Mouse (Mus musculus): ENCODE results near the gene Krtap3-3. TPM values are rescaled to one million over a fixed set of nuclear protein-coding genes. Genes with fewer than 3 reads are reported as not detected.
"Not testable (repeated sequence)": the region's sequence is repeated elsewhere in the genome, so short reads cannot be mapped to it uniquely, and the experiment has no call there.

The Krtap3-3 gene
- not detected in 2 replicates for polyA plus RNA-seq (2016; fragmentation: Nextera tagmentation; extraction: Ambion mirVana)

- Histone ChIP-seq H3K27me3 (ENCODE audit: low read depth, poor library complexity, severe bottlenecking) (no peaks in the 10 kb centered on the region), H3K36me3 (no peaks in the 10 kb centered on the region), H3K27ac (no peak within 1 kb of the TSS), H3K4me1 (no peaks in the 10 kb centered on the region), H3K9me3 (replicated peaks) (no peaks in the 10 kb centered on the region), H3K4me3 (no peak within 1 kb of the TSS)
- no peak for DNase-seq (ENCODE audit: low spot score)
- 60% methylated on average over 4 of the region's 4 CpGs for WGBS
Observed at GRCm38 (mm10) chr11:99550765-99551164, at the start of gene Krtap3-3. Gene Krtap3-3, minus strand, starts transcription at chr11:99550865.

GRCm38 (mm10) chr11:99597742-99598141, 47.1 kb upstream of the Krtap3-3 start, which contains the start of gene Krtap9-3:
Gene Krtap9-3, minus strand, starts transcription at chr11:99598105.
- not testable (repeated sequence) for H3K27me3 ChIP-seq (ENCODE audit: low read depth, poor library complexity, severe bottlenecking); H3K36me3 ChIP-seq; H3K4me3 ChIP-seq; H3K27ac ChIP-seq; H3K9me3 ChIP-seq (replicated peaks); H3K4me1 ChIP-seq; DNase-seq (ENCODE audit: low spot score)
- 80% methylated on average over 6 of the region's 6 CpGs for WGBS

- Histone ChIP-seq H3K27ac (no peak within 1 kb of the TSS), H3K4me3 (no peak within 1 kb of the TSS), H3K27me3 (ENCODE audit: low read depth, poor library complexity, severe bottlenecking) (no peaks in the 10 kb centered on the region), H3K36me3 (no peaks in the 10 kb centered on the region), H3K9me3 (replicated peaks) (no peaks in the 10 kb centered on the region), H3K4me1 (no peaks in the 10 kb centered on the region)
- DNase-seq (ENCODE audit: low spot score) = no peak
- 87% methylated on average over 6 of the region's 6 CpGs for WGBS
Observed at GRCm38 (mm10) chr11:99590981-99591380, 40.3 kb upstream of the Krtap3-3 start, which contains the start of gene Krtap1-3. Gene Krtap1-3, minus strand, starts transcription at chr11:99591339.

GRCm38 (mm10) chr11:99585096-99585495, 34.4 kb upstream of the Krtap3-3 start:
- DNase-seq (ENCODE audit: low spot score) = no peak
- no peaks in the 10 kb centered on the region for H3K36me3 ChIP-seq
- no peak overlapping the region for H3K4me3 ChIP-seq
- 95% methylated on average over 7 of the region's 7 CpGs for WGBS
- no peaks in the 10 kb centered on the region for H3K4me1 ChIP-seq
- H3K27me3 ChIP-seq (ENCODE audit: low read depth, poor library complexity, severe bottlenecking) = no peaks in the 10 kb centered on the region
- no peak overlapping the region for H3K27ac ChIP-seq
- no peaks in the 10 kb centered on the region for H3K9me3 ChIP-seq (replicated peaks)

- 75% methylated on average over 5 of the region's 5 CpGs for WGBS
Observed at GRCm38 (mm10) chr11:99583245-99583704, 32.6 kb upstream of the Krtap3-3 start, which contains the start of gene Krtap1-4. Gene Krtap1-4, minus strand, starts transcription at chr11:99583654.

GRCm38 (mm10) chr11:99581564-99581963, 30.9 kb upstream of the Krtap3-3 start:
- no peaks in the 10 kb centered on the region for H3K36me3 ChIP-seq
- no peaks in the 10 kb centered on the region for H3K9me3 ChIP-seq (replicated peaks)
- whole genome bisulfite sequencing = 88% methylated on average over 6 of the region's 6 CpGs
- no peaks in the 10 kb centered on the region for H3K27me3 ChIP-seq (ENCODE audit: low read depth, poor library complexity, severe bottlenecking)
- H3K4me3 ChIP-seq = no peak overlapping the region
- no peak overlapping the region for H3K27ac ChIP-seq
- DNase-seq (ENCODE audit: low spot score) = no peak
- H3K4me1 ChIP-seq = no peaks in the 10 kb centered on the region

More at GRCm38 (mm10) chr11:99583245-99583704, 32.6 kb upstream of the Krtap3-3 start, which contains the start of gene Krtap1-4:
- Histone ChIP-seq H3K27me3 (ENCODE audit: low read depth, poor library complexity, severe bottlenecking) (no peaks in the 10 kb centered on the region), H3K4me1 (no peaks in the 10 kb centered on the region), H3K9me3 (replicated peaks) (no peaks in the 10 kb centered on the region), H3K27ac (no peak within 1 kb of the TSS), H3K36me3 (no peaks in the 10 kb centered on the region), H3K4me3 (no peak within 1 kb of the TSS)
- no peak for DNase-seq (ENCODE audit: low spot score)

- H3K4me3 ChIP-seq = no peak overlapping the region
- WGBS = 95% methylated on average over 5 of the region's 5 CpGs
- no peaks in the 10 kb centered on the region for H3K27me3 ChIP-seq (ENCODE audit: low read depth, poor library complexity, severe bottlenecking)
- H3K9me3 ChIP-seq (replicated peaks) = no peaks in the 10 kb centered on the region
- H3K27ac ChIP-seq = no peak overlapping the region
- DNase-seq (ENCODE audit: low spot score) = no peak
- no peaks in the 10 kb centered on the region for H3K4me1 ChIP-seq
- no peaks in the 10 kb centered on the region for H3K36me3 ChIP-seq
Observed at GRCm38 (mm10) chr11:99581051-99581450, 30.4 kb upstream of the Krtap3-3 start.

- DNase-seq (ENCODE audit: low spot score) = no peak
- no peak within 1 kb of the TSS for H3K4me3 ChIP-seq
- no peaks in the 10 kb centered on the region for H3K27me3 ChIP-seq (ENCODE audit: low read depth, poor library complexity, severe bottlenecking)
- no peaks in the 10 kb centered on the region for H3K4me1 ChIP-seq
- WGBS = 89% methylated on average over 6 of the region's 6 CpGs
- H3K27ac ChIP-seq = no peak within 1 kb of the TSS
- H3K36me3 ChIP-seq = no peaks in the 10 kb centered on the region
- no peaks in the 10 kb centered on the region for H3K9me3 ChIP-seq (replicated peaks)
Observed at GRCm38 (mm10) chr11:99580636-99581035, 30.0 kb upstream of the Krtap3-3 start, which contains the start of gene Krtap1-5. Gene Krtap1-5, minus strand, starts transcription at chr11:99581016.

GRCm38 (mm10) chr11:99574106-99574505, 23.4 kb upstream of the Krtap3-3 start:
- Histone ChIP-seq H3K36me3 (no peaks in the 10 kb centered on the region), H3K27me3 (ENCODE audit: low read depth, poor library complexity, severe bottlenecking) (no peaks in the 10 kb centered on the region), H3K4me3 (no peak overlapping the region), H3K4me1 (no peaks in the 10 kb centered on the region), H3K27ac (no peak overlapping the region; the same call in 1 of the 2 replicates), H3K9me3 (replicated peaks) (no peaks in the 10 kb centered on the region)
- DNase-seq (ENCODE audit: low spot score) = peak; percentile 81
- 7% methylated on average over 7 of the region's 7 CpGs for WGBS

- Histone ChIP-seq H3K9me3 (replicated peaks) (no peaks in the 10 kb centered on the region), H3K4me3 (no peak overlapping the region), H3K4me1 (no peaks in the 10 kb centered on the region), H3K36me3 (no peaks in the 10 kb centered on the region), H3K27ac (no peak overlapping the region), H3K27me3 (ENCODE audit: low read depth, poor library complexity, severe bottlenecking) (no peaks in the 10 kb centered on the region)
- no peak for DNase-seq (ENCODE audit: low spot score)
- 77% methylated on average over 4 of the region's 4 CpGs for WGBS
Observed at GRCm38 (mm10) chr11:99573164-99573563, 22.5 kb upstream of the Krtap3-3 start.

GRCm38 (mm10) chr11:99566530-99566929, 15.9 kb upstream of the Krtap3-3 start, which contains the start of gene Krtap3-1:
Gene Krtap3-1, minus strand, starts transcription at chr11:99566630.
- Histone ChIP-seq H3K27me3 (ENCODE audit: low read depth, poor library complexity, severe bottlenecking) (no peaks in the 10 kb centered on the region), H3K27ac (no peak within 1 kb of the TSS), H3K4me3 (no peak within 1 kb of the TSS), H3K9me3 (replicated peaks) (no peaks in the 10 kb centered on the region), H3K36me3 (no peaks in the 10 kb centered on the region), H3K4me1 (no peaks in the 10 kb centered on the region)
- DNase-seq (ENCODE audit: low spot score) = no peak
- 85% methylated on average over 7 of the region's 7 CpGs for WGBS

- no peak for DNase-seq (ENCODE audit: low spot score)
- Histone ChIP-seq H3K27me3 (ENCODE audit: low read depth, poor library complexity, severe bottlenecking) (no peaks in the 10 kb centered on the region), H3K27ac (no peak overlapping the region), H3K36me3 (no peaks in the 10 kb centered on the region), H3K4me1 (no peaks in the 10 kb centered on the region), H3K4me3 (no peak overlapping the region), H3K9me3 (replicated peaks) (no peaks in the 10 kb centered on the region)
- WGBS = 85% methylated on average over 6 of the region's 6 CpGs
Observed at GRCm38 (mm10) chr11:99562580-99562979, 11.9 kb upstream of the Krtap3-3 start.

- WGBS = 93% methylated on average over 9 of the region's 9 CpGs
- Histone ChIP-seq H3K4me1 (no peaks in the 10 kb centered on the region), H3K36me3 (no peaks in the 10 kb centered on the region), H3K27me3 (ENCODE audit: low read depth, poor library complexity, severe bottlenecking) (no peaks in the 10 kb centered on the region), H3K9me3 (replicated peaks) (no peaks in the 10 kb centered on the region), H3K4me3 (no peak within 1 kb of the TSS), H3K27ac (no peak within 1 kb of the TSS)
- DNase-seq (ENCODE audit: low spot score) = no peak
Observed at GRCm38 (mm10) chr11:99559366-99559765, 8.7 kb upstream of the Krtap3-3 start, which contains the start of gene Gm11939. Gene Gm11939, minus strand, starts transcription at chr11:99559466.
